Mouse (Mus musculus) olfactory bulb, adult 2 months (tissue): ENCODE data around the gene Odf4. TPM values are rescaled to one million over a fixed set of nuclear protein-coding genes. Genes with fewer than 3 reads are reported as not detected.
"Not testable (repeated sequence)": the region's sequence is repeated elsewhere in the genome, so short reads cannot be mapped to it uniquely, and the experiment has no call there.

Experiments
- H3K27ac ChIP-seq: fragments of 200-500 bp; 2 replicates; pipeline ENCODE4 v1.5.1; 2012; ENCODE audit warnings: low read depth, low read length; ENCODE audit not compliant: insufficient read depth
- H3K4me1 ChIP-seq: fragments of 200-500 bp; 2 replicates; pipeline ENCODE4 v1.6.1; 2012; ENCODE audit warnings: low read length; ENCODE audit not compliant: control insufficient read depth, insufficient read depth
- H3K4me3 ChIP-seq: fragments of 200-500 bp; 2 replicates; pipeline ENCODE4 v1.5.1; 2012; ENCODE audit warnings: mild to moderate bottlenecking, low read depth, low read length, moderate library complexity; ENCODE audit not compliant: insufficient read depth
- CTCF ChIP-seq: fragments of 200-500 bp; IDR thresholded peaks from 2 replicates; pipeline ENCODE4 v1.5.1; 2012; ENCODE audit warnings: low read depth, mild to moderate bottlenecking, low read length, moderate library complexity; ENCODE audit not compliant: insufficient read depth
- POLR2A ChIP-seq: fragments of 200-500 bp; IDR thresholded peaks from 2 replicates; pipeline ENCODE4 v1.6.1; 2012; ENCODE audit warnings: mild to moderate bottlenecking, low read depth, low read length, moderate library complexity; ENCODE audit not compliant: insufficient read depth
- WGBS: fragments of 180-500 bp; shearing (Covaris S2); methylation state at CpG from one replicate; pipeline ENCODE4 v1.1.7; 2018; 5-methylcytosine and 5-hydroxymethylcytosine counted together
- polyA plus RNA-seq: library from polyadenylated mRNA; stranded (reverse); fragments of >200 nt; gene quantifications from 2 replicates; pipeline ENCODE4 v1.2.4, GENCODE M21; 2012; ENCODE audit warnings: low replicate concordance; ENCODE audit not compliant: missing spikeins, insufficient read depth, insufficient read length

Odf4 gene
- polyA plus RNA-seq, 1 experiment, result not detected

DNA sequence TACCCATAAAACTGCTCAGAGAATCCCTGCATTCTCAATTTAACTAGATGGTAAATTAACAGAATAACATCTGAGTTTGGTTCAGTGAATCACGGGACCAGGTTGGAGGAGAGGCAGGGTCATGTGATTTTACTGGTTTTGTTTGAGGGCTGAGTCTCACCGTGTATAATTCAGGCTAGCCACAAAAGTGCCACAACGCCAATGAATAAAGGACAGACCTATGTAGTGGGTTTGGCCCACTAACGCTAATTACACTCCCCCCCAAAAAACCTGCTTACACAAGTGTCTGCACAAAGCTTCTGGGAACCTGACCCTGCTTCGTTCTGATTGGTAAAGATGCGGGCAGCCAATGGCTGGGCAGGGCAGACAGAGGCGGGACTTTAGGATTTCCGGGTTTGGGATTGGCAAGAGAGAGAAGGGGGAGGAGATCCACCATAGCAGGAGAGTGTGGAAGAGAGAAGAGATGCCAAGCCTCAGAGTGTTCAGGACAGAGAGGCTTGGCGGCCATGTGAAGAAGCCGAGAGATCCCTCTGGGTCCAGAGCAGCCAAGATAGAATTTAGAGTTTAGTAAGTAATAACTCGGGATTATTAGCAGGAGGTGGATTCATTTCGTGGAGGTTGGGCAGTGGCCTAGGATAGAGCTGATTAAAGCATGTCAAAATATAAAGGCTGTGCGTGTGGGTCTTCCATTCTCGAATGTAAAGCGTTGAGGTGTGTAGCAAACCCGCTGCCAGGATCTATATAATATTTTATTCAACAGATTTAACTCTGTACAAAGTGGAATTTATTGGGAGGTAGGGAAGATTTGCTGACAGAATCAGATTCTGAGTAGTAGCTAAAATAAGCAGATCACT is 12.8 kb upstream of the Odf4 start:
- TF ChIP-seq CTCF, result no peak
- TF ChIP-seq POLR2A, result 0 out of 2 replicates have a peak, but pooled peaks have one; percentile 28
- H3K4me3 ChIP-seq, result peak overlapping the region; percentile 47
- WGBS, result 6% methylated on average over 16 of the region's 16 CpGs
- no peak overlapping the region for H3K27ac ChIP-seq
- no peaks in the 10 kb centered on the region; the same call in 1 of the 2 replicates for H3K4me1 ChIP-seq

DNA sequence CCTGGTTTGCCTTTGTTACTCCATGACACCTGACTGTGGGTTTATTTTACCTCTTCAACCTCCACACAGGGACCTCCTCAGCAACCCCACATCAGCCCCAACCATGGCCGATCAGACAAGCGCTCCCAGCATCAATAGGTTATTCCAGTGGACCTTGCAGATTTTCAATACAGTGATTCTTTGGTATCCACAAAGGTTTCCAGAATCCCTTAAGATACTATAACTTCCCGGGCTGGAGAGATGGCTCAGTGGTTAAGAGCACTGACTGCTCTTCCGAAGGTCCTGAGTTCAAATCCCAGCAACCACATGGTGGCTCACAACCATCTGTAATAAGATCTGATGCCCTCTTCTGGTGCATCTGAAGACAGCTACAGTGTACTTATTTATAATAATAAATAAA is 10.1 kb upstream of the Odf4 start:
- H3K27ac ChIP-seq, H3K4me1 ChIP-seq, H3K4me3 ChIP-seq: not testable (repeated sequence)
- WGBS, result 88% methylated on average over 4 of the region's 4 CpGs

DNA sequence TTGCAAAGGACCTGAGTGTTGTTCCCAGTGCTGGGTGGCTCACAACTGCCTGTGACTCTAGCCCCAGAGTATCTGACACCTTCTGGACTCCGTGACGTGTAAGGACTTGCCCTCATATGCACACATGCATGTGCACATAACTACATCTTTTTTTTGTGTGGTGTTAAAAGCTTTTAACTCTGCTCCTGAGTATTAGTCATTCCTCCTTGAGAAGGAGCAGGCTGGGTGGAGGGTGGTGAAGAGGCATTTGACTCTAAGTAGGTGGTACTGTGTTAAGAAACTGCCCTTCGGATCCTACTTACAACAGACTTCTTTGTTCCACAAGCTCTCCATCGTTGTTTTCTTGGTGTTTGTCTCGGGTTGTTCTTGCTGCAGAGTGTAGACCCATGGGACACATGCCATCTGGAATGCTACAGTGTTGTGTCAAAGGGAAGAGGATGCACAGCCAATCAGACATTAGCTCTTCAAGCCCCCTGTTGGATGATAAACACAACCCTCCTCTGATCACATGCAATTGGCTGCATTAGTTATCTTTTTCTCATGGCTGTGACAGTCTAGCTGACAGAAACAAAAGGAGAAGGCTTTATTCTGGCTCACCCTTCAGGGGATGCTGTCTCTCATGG is 7.1 kb upstream of the Odf4 start:
- Histone ChIP-seq H3K4me1 (no peaks in the 10 kb centered on the region), H3K27ac (no peak overlapping the region), H3K4me3 (no peak overlapping the region)
- TF ChIP-seq POLR2A (no peak), CTCF (no peak)
- WGBS, result 44% methylated on average over 5 of the region's 5 CpGs

DNA sequence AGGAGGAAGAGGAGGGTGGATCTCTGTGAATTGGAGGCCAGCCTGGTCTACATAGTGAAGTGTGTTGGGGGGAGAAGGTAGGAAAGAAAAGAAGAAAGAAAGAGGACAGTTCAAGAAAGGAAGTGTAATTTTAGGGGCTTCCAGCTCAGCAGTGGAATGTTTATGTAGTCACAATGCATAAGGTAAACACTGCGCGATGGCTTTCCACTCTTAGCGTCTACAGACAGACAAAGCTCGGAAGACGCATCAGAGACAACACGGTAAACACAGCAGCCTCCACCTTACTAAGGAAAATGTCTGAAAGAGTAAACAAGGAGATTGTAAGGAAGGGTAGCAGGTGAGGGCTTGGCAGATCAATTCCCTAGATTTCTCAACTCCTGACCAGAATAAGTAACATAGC is 3.1 kb upstream of the Odf4 start:
- no peak overlapping the region for H3K27ac ChIP-seq
- H3K4me3 ChIP-seq, result no peak overlapping the region
- H3K4me1 ChIP-seq, result no peaks in the 10 kb centered on the region
- WGBS, result 84% methylated on average over 6 of the region's 6 CpGs
- TF ChIP-seq POLR2A (no peak), CTCF (no peak)

GRCm38 (mm10) chr11:68924749-68925148 is 2.1 kb downstream of the Odf4 start:
- H3K4me1 ChIP-seq, result no peaks in the 10 kb centered on the region
- no peak overlapping the region for H3K27ac ChIP-seq
- TF ChIP-seq POLR2A (no peak), CTCF (no peak)
- H3K4me3 ChIP-seq, result no peak overlapping the region
- 92% methylated on average over 2 of the region's 2 CpGs for WGBS

DNA sequence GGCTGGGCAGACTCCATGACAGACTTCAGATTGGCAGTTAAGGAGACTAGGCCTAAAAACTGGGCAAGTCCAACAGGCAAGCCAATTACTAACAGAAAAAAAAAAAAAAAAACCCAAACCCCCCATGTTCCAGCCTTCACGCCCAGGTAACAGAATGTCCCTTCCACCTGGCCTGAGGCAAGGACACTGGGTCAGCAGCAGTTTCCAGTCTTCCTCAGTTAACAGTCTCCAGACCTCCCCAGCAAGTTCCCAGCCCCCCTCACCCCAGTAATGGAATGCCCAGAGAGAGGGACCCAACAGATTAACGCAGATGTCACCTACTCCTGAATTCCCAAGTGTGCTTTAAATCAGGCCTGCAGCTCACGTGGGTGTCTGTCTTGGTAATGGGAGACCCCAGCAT is 3.7 kb downstream of the Odf4 start:
- Histone ChIP-seq H3K27ac (no peak overlapping the region), H3K4me3 (no peak overlapping the region), H3K4me1 (no peaks in the 10 kb centered on the region)
- 82% methylated on average over 3 of the region's 3 CpGs for WGBS
- TF ChIP-seq POLR2A, result no peak

DNA sequence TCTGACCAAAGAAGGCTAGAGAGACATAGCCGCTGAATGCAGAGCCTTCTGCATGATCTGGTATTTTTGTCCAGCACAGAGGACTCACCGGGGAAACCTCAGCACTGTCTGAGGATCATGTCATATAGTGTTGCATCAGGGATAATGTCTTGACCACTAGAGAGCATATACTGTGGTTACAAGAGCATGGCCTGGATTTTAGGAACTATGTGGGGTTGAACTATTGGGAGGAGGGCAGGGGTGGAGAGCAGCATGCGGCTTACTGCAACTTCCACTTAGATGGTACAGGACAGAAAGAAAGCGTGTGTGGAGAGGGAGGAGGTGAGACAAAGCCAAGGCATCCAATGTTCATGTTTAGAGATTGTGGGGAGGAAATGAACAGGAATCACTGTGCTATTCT is 12.3 kb downstream of the Odf4 start:
- peaks cover 8% of the 10 kb centered on the region for H3K4me1 ChIP-seq
- TF ChIP-seq POLR2A, result no peak
- no peak for TF ChIP-seq CTCF
- WGBS, result 94% methylated on average over 4 of the region's 4 CpGs
- H3K27ac ChIP-seq, result no peak overlapping the region
- H3K4me3 ChIP-seq, result no peak overlapping the region

DNA sequence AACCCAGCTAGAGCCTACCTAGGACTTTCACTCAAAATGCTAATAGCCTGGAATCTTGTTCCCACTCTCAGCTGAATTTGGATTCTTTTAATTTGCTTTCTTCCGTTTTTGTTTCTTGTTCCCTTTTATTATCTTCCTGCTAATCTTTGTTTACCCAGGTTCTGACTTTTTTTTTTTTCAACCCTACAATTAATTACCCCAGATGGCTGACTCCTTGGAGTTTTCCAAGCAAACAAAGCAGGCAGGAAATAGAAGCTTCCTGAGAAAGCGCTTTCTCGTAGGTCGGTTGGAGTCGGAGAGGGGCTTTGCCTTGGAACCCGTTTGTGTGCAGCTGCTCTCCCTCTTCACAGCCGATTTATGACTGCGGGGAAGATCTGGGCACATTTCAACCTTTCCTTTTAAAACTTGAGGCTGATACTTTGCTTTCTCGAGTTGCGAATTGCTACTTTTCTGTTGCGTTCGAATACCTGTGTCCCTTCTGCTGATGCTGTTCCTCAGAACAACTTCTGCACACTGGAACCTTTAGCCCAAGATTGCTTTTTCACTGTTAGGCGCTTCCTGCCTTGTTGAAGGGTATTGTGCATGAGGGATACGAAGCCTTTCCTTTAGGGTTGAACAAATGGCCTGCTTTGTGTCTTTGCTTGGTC is 15.2 kb downstream of the Odf4 start:
- no peak for TF ChIP-seq CTCF
- no peak for TF ChIP-seq POLR2A
- 18% methylated on average over 14 of the region's 14 CpGs for WGBS
- H3K4me3 ChIP-seq, result no peak overlapping the region
- H3K4me1 ChIP-seq, result peaks cover 8% of the 10 kb centered on the region
- H3K27ac ChIP-seq, result no peak overlapping the region

DNA sequence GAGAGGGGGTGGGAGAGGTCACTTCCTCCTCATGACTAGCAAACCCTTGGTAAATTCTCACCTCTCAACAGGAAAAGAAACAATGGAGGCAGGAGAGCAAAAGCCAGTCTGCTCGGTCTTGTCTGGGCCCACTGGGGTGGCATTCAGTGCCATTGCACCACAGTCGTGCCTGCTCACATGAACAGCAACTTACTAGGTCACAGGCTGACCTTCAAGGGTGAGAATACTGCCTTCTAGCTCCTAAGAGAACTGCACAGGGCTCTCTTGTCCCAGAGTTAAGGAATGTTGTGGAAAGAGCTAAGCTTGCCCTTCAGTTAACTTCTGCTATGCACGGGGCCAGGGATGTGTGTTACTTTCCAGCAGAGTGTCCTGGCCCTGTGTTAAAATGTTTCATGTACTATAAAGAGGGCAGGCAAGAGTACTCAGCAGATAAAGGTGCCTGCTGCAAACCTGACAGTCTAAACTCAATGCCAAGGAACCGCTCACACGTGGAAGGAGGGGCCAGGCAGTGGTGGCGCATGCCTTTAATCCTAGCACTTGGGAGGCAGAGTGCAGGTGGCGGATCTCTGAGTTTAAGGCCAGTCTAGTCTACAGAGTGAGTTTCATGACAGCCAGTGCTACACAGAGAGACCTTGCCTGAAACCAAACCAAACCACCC is 17.9 kb downstream of the Odf4 start:
- Histone ChIP-seq H3K4me3 (no peak overlapping the region), H3K4me1 (peaks cover 8% of the 10 kb centered on the region), H3K27ac (no peak overlapping the region)
- 77% methylated on average over 7 of the region's 7 CpGs for WGBS
- TF ChIP-seq CTCF (no peak), POLR2A (no peak)
